Mouse (Mus musculus): Measurements from ENCODE around the gene Gmcl1. TPM values are rescaled to one million over a fixed set of nuclear protein-coding genes. Genes with fewer than 3 reads are reported as not detected.

The Gmcl1 gene
- polyA plus RNA-seq, 1 experiment from 2014 or later: 27.9 TPM

- no peak for ATAC-seq
Measured at GRCm38 (mm10) chr6:86702577-86702976, 30.6 kb downstream of the Gmcl1 start.

GRCm38 (mm10) chr6:86697903-86698302, 35.3 kb downstream of the Gmcl1 start:
- 85% methylated on average over 6 of the region's 6 CpGs for WGBS
- peaks cover 50% of the 10 kb centered on the region for H3K36me3 ChIP-seq (ENCODE audit: control insufficient read depth, insufficient read depth, low read length)
- no peaks in the 10 kb centered on the region for H3K27me3 ChIP-seq (ENCODE audit: control insufficient read depth, insufficient read depth, low read depth, low read length)
- H3K4me1 ChIP-seq (ENCODE audit: control insufficient read depth, insufficient read depth, low read length): no peaks in the 10 kb centered on the region
- H3K9ac ChIP-seq (ENCODE audit: low read depth, low read length): no peak overlapping the region
- H3K4me3 ChIP-seq (ENCODE audit: low read depth, low read length): no peak overlapping the region
- ATAC-seq: no peak
- H3K27ac ChIP-seq (ENCODE audit: low read length): no peak overlapping the region
- no peaks in the 10 kb centered on the region for H3K9me3 ChIP-seq (replicated peaks; ENCODE audit: control insufficient read depth, low read length, poor library complexity, severe bottlenecking)
- H3K4me2 ChIP-seq (ENCODE audit: low read length): no peak overlapping the region

More at GRCm38 (mm10) chr6:86702577-86702976, 30.6 kb downstream of the Gmcl1 start:
- Histone ChIP-seq H3K9me3 (replicated peaks; ENCODE audit: control insufficient read depth, low read length, poor library complexity, severe bottlenecking) (no peaks in the 10 kb centered on the region), H3K9ac (ENCODE audit: low read depth, low read length) (no peak overlapping the region), H3K4me2 (ENCODE audit: low read length) (no peak overlapping the region), H3K36me3 (ENCODE audit: control insufficient read depth, insufficient read depth, low read length) (peaks cover 63% of the 10 kb centered on the region), H3K4me3 (ENCODE audit: low read depth, low read length) (no peak overlapping the region), H3K27me3 (ENCODE audit: control insufficient read depth, insufficient read depth, low read depth, low read length) (no peaks in the 10 kb centered on the region), H3K27ac (ENCODE audit: low read length) (no peak overlapping the region), H3K4me1 (ENCODE audit: control insufficient read depth, insufficient read depth, low read length) (no peaks in the 10 kb centered on the region)
- WGBS: 91% methylated on average over 9 of the region's 9 CpGs

- Histone ChIP-seq H3K4me2 (ENCODE audit: low read length) (no peak overlapping the region), H3K4me3 (ENCODE audit: low read depth, low read length) (no peak overlapping the region), H3K27me3 (ENCODE audit: control insufficient read depth, insufficient read depth, low read depth, low read length) (no peaks in the 10 kb centered on the region), H3K36me3 (ENCODE audit: control insufficient read depth, insufficient read depth, low read length) (peaks cover 45% of the 10 kb centered on the region), H3K9ac (ENCODE audit: low read depth, low read length) (no peak overlapping the region), H3K9me3 (replicated peaks; ENCODE audit: control insufficient read depth, low read length, poor library complexity, severe bottlenecking) (no peaks in the 10 kb centered on the region), H3K27ac (ENCODE audit: low read length) (no peak overlapping the region), H3K4me1 (ENCODE audit: control insufficient read depth, insufficient read depth, low read length) (no peaks in the 10 kb centered on the region)
- no peak for ATAC-seq
- WGBS: 87% methylated on average over 10 of the region's 10 CpGs
Measured at GRCm38 (mm10) chr6:86696213-86696612, 37.0 kb downstream of the Gmcl1 start.

- H3K9me3 ChIP-seq (replicated peaks; ENCODE audit: control insufficient read depth, low read length, poor library complexity, severe bottlenecking): no peaks in the 10 kb centered on the region
- ATAC-seq: no peak
- H3K4me1 ChIP-seq (ENCODE audit: control insufficient read depth, insufficient read depth, low read length): no peaks in the 10 kb centered on the region
- no peak overlapping the region for H3K4me2 ChIP-seq (ENCODE audit: low read length)
- no peak overlapping the region for H3K4me3 ChIP-seq (ENCODE audit: low read depth, low read length)
- no peaks in the 10 kb centered on the region for H3K27me3 ChIP-seq (ENCODE audit: control insufficient read depth, insufficient read depth, low read depth, low read length)
- no peak overlapping the region for H3K9ac ChIP-seq (ENCODE audit: low read depth, low read length)
- H3K27ac ChIP-seq (ENCODE audit: low read length): no peak overlapping the region
- peaks cover 33% of the 10 kb centered on the region for H3K36me3 ChIP-seq (ENCODE audit: control insufficient read depth, insufficient read depth, low read length)
Measured at GRCm38 (mm10) chr6:86694465-86694864, 38.7 kb downstream of the Gmcl1 start.

- Histone ChIP-seq H3K27me3 (ENCODE audit: control insufficient read depth, insufficient read depth, low read depth, low read length) (no peaks in the 10 kb centered on the region), H3K9ac (ENCODE audit: low read depth, low read length) (no peak overlapping the region), H3K36me3 (ENCODE audit: control insufficient read depth, insufficient read depth, low read length) (peaks cover 10% of the 10 kb centered on the region), H3K9me3 (replicated peaks; ENCODE audit: control insufficient read depth, low read length, poor library complexity, severe bottlenecking) (no peaks in the 10 kb centered on the region), H3K4me3 (ENCODE audit: low read depth, low read length) (no peak overlapping the region), H3K27ac (ENCODE audit: low read length) (no peak overlapping the region), H3K4me1 (ENCODE audit: control insufficient read depth, insufficient read depth, low read length) (peaks cover 3% of the 10 kb centered on the region; the same call in 1 of the 2 replicates), H3K4me2 (ENCODE audit: low read length) (no peak overlapping the region)
- 98% methylated on average over 3 of the region's 3 CpGs for WGBS
- ATAC-seq: no peak
Measured at GRCm38 (mm10) chr6:86689671-86690070, 43.5 kb downstream of the Gmcl1 start.

- 67% methylated on average over 1 of the region's 1 CpGs for WGBS
- H3K9ac ChIP-seq (ENCODE audit: low read depth, low read length): no peak overlapping the region
- peaks cover 14% of the 10 kb centered on the region for H3K36me3 ChIP-seq (ENCODE audit: control insufficient read depth, insufficient read depth, low read length)
- no peak overlapping the region for H3K4me2 ChIP-seq (ENCODE audit: low read length)
- no peaks in the 10 kb centered on the region for H3K9me3 ChIP-seq (replicated peaks; ENCODE audit: control insufficient read depth, low read length, poor library complexity, severe bottlenecking)
- H3K4me3 ChIP-seq (ENCODE audit: low read depth, low read length): no peak overlapping the region
- no peak for ATAC-seq
- peaks cover 9% of the 10 kb centered on the region for H3K4me1 ChIP-seq (ENCODE audit: control insufficient read depth, insufficient read depth, low read length)
- H3K27me3 ChIP-seq (ENCODE audit: control insufficient read depth, insufficient read depth, low read depth, low read length): no peaks in the 10 kb centered on the region
- H3K27ac ChIP-seq (ENCODE audit: low read length): no peak overlapping the region
Measured at GRCm38 (mm10) chr6:86686971-86687370, 46.2 kb downstream of the Gmcl1 start.

GRCm38 (mm10) chr6:86684655-86685011, 48.5 kb downstream of the Gmcl1 start:
- peak overlapping the region; percentile 66 for H3K4me3 ChIP-seq (ENCODE audit: low read depth, low read length)
- no peaks in the 10 kb centered on the region for H3K9me3 ChIP-seq (replicated peaks; ENCODE audit: control insufficient read depth, low read length, poor library complexity, severe bottlenecking)
- peak; percentile 75; the same call in 1 of the 2 replicates for ATAC-seq
- H3K27ac ChIP-seq (ENCODE audit: low read length): peak overlapping the region; percentile 58
- H3K27me3 ChIP-seq (ENCODE audit: control insufficient read depth, insufficient read depth, low read depth, low read length): no peaks in the 10 kb centered on the region
- H3K4me2 ChIP-seq (ENCODE audit: low read length): peak overlapping the region; percentile 54
- 33% methylated on average over 12 of the region's 12 CpGs for WGBS
- peaks cover 9% of the 10 kb centered on the region for H3K4me1 ChIP-seq (ENCODE audit: control insufficient read depth, insufficient read depth, low read length)
- peaks cover 16% of the 10 kb centered on the region for H3K36me3 ChIP-seq (ENCODE audit: control insufficient read depth, insufficient read depth, low read length)
- H3K9ac ChIP-seq (ENCODE audit: low read depth, low read length): peak overlapping the region; percentile 76

GRCm38 (mm10) chr6:86683872-86684654, 49.1 kb downstream of the Gmcl1 start, which contains the start of gene Snrnp27:
Snrnp27 (minus strand) TSS chr6:86684522.
- peaks cover 21% of the 10 kb centered on the region for H3K36me3 ChIP-seq (ENCODE audit: control insufficient read depth, insufficient read depth, low read length)
- H3K27ac ChIP-seq (ENCODE audit: low read length): peak within 1 kb of the TSS; percentile 58
- H3K4me3 ChIP-seq (ENCODE audit: low read depth, low read length): peak within 1 kb of the TSS; percentile 66

GRCm38 (mm10) chr6:86681289-86681688, 51.9 kb downstream of the Gmcl1 start:
- H3K4me2 ChIP-seq (ENCODE audit: low read length): no peak overlapping the region
- no peak overlapping the region for H3K4me3 ChIP-seq (ENCODE audit: low read depth, low read length)
- no peak overlapping the region for H3K27ac ChIP-seq (ENCODE audit: low read length)
- peaks cover 34% of the 10 kb centered on the region for H3K36me3 ChIP-seq (ENCODE audit: control insufficient read depth, insufficient read depth, low read length)
- WGBS: 95% methylated on average over 3 of the region's 3 CpGs
- no peak overlapping the region for H3K9ac ChIP-seq (ENCODE audit: low read depth, low read length)
- H3K4me1 ChIP-seq (ENCODE audit: control insufficient read depth, insufficient read depth, low read length): peaks cover 9% of the 10 kb centered on the region
- H3K9me3 ChIP-seq (replicated peaks; ENCODE audit: control insufficient read depth, low read length, poor library complexity, severe bottlenecking): no peaks in the 10 kb centered on the region
- ATAC-seq: no peak
- H3K27me3 ChIP-seq (ENCODE audit: control insufficient read depth, insufficient read depth, low read depth, low read length): no peaks in the 10 kb centered on the region

More at GRCm38 (mm10) chr6:86683872-86684654, 49.1 kb downstream of the Gmcl1 start, which contains the start of gene Snrnp27:
- Histone ChIP-seq H3K27me3 (ENCODE audit: control insufficient read depth, insufficient read depth, low read depth, low read length) (no peaks in the 10 kb centered on the region), H3K4me1 (ENCODE audit: control insufficient read depth, insufficient read depth, low read length) (peaks cover 9% of the 10 kb centered on the region), H3K9me3 (replicated peaks; ENCODE audit: control insufficient read depth, low read length, poor library complexity, severe bottlenecking) (no peaks in the 10 kb centered on the region), H3K4me2 (ENCODE audit: low read length) (peak within 1 kb of the TSS; percentile 54), H3K9ac (ENCODE audit: low read depth, low read length) (peak within 1 kb of the TSS; percentile 76)
- 2% methylated on average over 35 of the region's 36 CpGs for WGBS
- ATAC-seq: peak; percentile 86
